Mouse (Mus musculus): ENCODE results near the gene Elmo1.

The Elmo1 gene

DNA sequence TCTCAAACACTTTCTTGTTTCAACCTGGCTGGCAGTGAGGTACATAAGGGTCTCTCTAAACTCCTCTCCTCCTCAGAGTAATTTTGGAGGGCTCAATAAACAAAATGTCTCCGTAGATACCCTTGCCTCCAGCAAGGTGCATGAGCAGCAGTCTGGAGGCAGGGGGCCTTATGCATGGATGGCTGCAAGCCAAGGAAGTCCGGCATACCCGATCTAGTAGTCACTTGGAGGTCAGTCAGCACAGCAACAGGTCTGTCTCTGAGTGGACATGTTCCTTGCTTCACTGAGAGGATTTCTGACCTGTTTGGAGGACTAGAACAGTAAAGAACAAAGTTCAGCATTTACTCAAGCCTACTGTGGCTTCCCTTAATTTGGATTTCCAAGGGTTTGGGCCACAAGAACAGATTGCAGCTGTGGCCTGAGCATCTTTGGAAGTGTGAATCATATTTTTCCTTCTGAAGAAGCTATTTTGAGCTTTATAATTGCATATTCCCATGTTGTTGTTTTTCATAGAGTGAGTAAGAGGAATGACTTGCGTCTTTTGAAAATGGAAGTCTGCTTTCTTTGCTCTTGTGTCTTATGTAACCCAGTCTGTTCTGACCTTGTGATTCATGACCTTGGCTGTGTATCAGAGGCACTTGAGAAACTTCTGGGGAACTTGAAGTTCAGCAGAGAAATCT is 296.2 kb downstream of the Elmo1 start:
- no peak for DNase-seq (ENCODE audit: low spot score)

DNA sequence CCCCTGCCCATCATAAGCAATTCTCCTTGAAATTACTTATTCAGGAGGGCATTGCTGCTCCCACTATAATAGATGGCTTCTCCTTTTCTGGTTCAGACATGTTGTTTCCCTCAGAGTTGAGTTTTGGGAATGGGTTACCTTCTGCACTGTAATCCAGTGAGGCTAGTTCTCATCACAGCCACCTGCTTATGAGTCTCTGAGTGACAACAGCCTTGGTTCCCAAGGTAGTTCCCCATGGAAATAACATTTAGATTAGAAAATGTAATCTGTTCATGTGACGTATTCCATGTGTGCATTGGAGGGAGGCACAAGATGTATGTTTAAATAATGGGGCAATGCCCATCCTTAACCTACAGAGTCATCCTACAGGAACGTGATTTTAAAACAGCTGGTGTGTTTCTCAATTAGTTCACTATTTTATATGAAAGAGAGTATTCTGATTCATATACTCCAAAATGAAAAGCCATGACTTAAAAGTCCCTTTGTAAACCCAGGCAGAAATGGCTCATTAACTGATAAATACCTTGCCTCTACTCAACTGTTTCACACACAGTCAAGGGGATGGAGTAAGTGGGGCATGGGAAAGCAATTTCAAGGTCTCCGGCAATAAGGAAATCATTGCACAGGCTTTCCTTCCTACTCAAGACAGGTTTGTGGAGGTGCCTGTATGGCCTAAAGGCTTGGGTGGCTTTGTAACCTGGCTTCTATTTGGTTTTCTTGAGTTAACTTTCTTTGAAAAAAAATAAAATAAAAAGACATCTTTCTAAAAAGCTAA is 302.6 kb downstream of the Elmo1 start:
- DNase-seq (ENCODE audit: low spot score): no peak

DNA sequence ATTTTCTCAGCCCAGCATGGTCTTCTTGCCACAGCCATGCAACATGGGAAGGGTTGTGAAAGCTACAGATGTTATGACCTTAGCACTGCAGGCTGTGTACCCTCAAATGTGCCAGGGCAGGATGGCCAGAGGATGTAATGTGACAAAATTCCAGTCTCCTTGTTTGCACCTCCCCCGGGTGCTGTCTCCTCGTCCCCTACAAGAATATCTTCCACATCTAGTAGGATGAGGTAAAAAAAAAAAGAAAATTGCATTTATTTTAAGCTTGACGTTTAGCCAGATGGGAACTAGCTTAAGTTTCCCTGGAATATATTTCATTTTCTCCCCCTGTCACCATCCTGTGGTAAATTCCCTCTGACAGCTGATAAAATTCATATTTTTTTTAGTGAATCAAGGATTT is 307.3 kb downstream of the Elmo1 start:
- DNase-seq (ENCODE audit: low spot score): no peak

DNA sequence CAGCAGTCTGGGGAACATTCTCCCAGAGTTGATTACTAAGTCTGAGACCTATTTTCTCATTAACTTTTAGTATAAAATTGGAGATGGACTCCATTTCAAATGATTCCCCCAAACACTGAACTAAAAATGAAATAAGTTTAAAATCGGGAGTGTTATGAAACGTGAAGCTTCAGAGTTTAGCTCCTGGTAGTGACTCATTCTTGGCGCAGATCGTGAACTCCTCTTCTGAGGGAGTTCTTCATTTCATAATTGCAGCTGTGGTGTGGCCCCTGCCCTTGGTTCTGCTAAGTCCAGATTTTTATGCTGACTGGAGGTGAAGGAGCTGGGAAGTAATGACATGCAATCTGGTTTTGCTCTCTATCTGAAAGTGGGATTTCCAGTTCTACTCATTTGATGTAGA is 307.9 kb downstream of the Elmo1 start:
- DNase-seq (ENCODE audit: low spot score): no peak

DNA sequence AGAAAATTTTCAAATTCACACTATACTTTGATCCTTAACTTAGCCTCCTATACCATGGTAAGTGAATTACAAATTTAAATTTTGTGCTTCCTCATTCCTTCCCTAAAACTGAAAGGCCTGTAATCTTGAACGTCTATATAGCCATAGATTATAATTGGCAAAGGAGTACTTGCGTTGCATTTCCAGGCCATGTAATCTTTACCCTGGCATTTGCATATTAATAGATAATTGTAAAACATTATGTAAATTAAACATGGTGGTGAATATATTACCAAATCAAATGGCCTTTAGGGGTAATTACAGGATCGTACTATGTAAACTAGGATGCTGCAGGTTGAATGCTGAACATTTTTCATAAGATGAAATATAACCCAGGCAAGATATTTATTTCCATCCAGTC is 314.1 kb downstream of the Elmo1 start:
- DNase-seq (ENCODE audit: low spot score): no peak

DNA sequence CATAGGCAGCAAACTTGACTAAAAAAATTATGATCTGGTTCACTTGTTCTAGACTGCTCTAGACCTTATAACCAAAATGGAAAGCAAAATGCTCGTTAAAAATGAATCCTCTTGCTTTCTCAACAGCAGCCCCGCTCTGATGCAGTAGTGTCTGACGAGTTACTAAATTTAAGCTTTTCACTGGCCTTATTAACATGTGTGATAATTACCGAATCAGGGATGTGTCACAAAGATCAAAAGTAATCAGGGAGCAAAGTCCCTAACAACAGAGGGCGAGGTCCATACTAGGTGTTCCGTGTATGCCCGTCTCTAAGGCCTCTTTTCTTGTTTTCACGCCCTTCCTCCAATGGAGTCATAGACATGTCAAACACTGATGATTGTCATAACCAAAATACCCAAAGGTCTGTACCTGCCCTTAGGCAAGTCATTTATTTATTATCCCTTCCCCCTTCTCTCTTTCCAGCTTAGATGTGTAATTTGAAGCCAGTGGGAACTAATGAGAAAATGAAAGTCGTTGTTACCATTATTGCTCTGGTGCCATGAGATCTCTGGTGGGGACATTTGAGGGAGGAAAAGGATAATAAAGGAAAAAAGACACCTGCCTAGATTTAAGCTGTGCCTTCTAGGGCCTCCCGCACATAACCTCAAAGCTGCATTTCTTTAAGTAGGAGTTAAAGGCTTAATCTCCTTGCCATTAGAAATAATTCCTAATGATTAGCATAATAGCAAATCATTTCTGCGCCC is 316.2 kb downstream of the Elmo1 start:
- DNase-seq (ENCODE audit: low spot score): no peak

DNA sequence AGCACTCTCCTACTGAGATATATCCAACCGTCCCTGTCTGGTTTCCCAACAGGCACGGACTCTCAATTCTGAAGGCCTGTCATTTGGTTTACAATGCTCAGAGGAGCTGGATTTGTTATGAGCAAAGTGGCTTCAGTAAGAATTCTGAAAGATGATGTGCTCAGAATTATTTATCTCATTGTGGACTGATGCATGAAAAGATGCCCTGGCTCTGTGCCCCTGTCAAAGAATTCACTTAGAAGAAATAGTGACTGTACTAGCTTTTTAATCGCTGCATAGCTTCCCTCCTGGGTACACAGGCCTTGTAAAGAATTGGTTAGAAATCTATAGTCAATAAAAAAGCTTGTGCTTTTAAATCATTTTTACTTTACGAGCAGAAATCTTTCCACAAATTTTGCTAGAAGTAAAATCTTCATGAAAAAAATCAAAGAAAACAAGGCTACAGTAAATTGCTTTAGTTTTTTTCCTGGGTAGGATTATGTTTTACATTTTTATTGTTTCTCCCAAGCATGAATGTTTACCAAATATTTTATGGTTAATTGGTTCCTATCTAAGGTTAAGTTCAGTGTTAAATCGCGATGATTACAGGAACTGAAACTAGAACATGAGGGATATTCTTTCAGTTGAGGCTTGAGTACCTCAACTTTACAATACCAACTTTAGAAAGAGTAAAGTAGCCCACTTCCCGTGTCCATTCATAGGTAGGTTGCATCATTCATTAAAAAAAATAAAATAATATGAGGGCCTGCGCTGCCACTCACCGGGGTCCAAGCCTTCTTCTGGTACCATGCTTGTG is 320.1 kb downstream of the Elmo1 start:
- no peak for DNase-seq (ENCODE audit: low spot score)

DNA sequence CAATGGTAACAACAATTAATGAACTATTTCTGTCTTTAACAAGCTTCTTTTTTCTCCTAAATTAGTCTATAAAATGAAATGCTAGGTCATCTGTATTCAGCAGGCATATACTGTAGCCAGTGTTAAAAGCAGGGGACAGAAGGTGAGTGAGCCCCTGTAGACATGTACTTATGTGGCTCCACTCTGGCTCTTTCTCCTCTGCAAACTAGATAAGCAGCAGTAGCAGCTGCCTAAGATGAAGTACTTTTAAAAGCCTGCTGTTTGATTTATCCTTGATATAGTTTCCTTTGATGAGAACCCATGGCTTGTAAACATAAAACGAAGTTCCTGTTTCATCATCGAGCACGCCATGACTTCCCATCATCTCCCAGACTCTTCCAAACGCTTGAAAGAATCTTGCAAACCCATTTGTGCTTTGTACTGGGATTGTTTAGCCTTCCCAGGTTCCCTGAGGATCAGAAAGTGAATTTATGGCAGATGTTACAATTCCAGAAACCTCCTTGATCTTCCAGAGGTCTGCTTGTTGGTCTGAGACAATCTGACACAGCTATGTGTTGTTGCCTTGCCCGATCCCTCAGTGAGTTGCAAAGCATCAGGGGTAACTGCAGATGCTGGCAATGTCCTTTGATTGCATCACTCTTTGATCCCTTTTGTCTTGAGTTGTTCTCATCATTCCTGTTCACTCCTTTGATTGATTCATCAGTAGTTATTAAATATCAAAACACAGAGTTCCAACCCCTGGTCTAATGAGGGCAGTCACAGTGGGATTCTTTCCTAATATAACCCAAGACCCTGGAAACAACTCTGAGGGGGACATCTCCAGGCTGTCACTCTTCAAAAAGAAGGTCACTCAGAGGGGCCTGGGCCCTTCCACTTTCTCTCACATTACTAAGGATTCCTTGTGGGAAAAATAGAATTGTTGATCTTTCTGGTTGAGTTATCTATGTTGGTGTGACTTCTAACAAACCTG is 326.6 kb downstream of the Elmo1 start:
- DNase-seq (ENCODE audit: low spot score): no peak

DNA sequence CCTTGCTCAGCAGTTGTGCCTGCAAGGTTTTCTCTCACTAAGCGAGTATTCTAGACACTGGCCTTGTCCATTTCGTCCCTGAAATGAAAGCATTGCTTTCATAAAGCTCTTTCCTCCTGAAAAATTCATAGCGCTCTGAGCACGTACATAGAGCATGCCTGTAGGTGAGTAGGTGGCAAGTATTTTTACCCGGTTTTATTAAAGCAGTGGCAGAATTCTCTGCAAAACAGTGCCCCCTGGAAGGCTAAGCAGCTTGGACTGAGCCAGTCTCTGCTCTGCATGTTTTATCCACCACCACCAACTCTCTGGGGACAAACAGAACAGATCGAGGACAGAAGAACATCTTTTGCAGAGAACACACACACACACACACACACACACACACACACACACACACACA is 340.6 kb downstream of the Elmo1 start:
- DNase-seq (ENCODE audit: low spot score): no peak

DNA sequence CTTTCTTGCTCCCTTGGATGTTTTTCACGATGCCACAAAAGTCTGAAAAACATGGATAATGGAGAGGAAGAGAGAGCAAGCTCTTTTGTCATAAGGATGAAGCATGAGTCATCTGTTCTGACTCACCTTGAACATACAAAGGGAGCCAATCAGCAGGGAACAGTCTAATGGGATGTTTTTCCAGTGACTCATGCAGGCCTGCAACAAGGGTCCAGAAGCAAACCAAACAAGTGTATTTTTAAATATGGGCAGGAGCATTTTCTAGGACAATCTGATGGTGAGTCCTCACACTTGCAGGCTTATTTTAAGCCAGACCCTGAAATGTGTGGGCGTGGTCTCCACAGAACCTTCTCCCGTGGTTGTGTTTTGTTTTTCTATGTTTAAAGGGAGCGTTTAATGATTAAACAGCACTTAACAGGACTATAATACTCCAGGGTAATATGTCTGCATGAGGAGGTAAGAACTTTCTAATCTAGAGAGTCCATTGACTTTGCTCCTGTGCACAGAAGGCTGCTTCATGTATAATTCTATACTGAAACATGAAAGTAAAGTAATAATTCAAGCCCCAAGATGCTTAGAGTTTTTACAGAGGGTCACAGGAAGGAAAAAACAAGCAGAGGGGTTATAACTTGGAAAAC is 342.9 kb downstream of the Elmo1 start:
- no peak for DNase-seq (ENCODE audit: low spot score)

DNA sequence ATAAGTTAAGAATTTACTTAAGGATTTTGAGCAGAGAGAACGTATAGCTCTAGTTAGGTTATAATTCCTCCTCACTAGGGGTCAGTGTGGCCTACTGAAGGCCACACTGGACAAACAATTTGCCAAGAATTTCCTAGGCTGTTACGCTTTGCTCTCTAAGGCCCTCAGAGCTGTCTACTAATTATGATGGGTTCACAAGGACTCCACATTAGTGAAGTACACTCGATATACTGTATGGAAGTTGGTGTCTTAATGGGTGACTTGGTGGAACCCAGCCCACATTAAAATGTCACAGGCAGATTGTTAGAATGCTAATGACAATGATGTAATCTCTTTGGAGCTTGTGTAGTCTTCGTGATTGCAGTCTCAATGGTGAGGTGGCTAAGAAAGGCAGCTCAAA is 343.7 kb downstream of the Elmo1 start:
- no peak for DNase-seq (ENCODE audit: low spot score)

DNA sequence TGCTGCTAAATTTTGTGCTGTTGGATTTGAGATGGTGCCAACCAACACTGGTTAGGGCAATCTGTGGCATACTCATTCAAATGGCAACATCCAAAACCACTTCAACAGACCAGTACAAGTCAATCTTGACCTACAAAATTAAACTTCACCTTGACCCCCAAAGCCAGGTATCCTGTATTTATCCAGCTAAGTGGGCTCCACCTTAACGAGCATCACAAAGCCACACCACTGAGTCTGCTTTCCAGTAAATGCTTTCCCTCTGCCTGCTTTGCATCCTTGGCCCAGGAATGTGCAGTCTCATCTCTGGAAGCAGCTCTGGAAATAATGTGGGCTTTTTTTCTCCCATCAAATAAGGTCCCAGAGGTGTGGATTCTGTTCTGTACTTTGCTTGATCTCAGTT is 349.1 kb downstream of the Elmo1 start:
- DNase-seq (ENCODE audit: low spot score): no peak

DNA sequence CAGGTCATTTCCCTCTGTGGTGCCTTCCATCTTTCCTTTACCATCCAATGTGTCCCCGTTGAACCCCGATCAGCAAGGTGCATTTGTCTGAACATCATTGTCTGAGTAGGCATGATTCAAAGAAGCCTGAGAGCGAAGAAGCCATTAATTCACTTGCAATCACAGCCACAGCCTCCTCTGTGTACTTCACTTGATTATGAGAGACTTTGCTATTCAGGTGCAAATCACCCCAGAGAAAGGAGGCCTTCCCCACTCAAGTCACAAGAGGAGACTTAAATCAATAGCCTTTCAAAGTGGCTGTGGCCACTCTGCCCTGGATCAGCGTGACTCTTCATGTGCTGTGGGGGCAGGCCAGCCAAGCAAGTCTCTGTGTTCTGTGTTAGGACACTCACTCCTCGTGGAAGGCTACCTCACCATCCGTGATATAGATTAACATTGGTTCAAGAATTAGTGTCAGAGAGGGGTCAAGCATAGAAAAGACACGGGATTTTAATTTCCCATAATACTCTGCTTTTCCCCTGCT is 360.5 kb downstream of the Elmo1 start:
- DNase-seq (ENCODE audit: low spot score): no peak

DNA sequence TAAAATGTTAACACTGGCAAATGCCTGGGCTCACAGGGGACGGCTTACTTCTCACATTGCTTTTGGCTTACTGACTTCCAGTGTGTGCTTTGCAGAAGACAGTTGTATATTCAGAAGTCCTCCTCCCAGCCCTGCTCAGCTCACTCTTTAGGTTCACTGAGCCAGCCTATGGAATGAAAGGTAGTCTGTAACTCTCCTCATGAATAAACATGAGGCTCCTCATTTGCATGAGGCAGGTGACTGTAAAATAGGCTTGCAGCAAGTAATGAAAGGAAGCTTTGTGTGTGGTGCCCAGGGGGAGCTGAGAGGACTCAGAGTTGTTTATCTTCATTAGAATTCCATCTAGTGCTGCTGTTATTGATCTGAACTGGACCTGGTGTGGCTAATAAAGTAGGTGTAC is 364.0 kb downstream of the Elmo1 start:
- DNase-seq (ENCODE audit: low spot score): no peak

DNA sequence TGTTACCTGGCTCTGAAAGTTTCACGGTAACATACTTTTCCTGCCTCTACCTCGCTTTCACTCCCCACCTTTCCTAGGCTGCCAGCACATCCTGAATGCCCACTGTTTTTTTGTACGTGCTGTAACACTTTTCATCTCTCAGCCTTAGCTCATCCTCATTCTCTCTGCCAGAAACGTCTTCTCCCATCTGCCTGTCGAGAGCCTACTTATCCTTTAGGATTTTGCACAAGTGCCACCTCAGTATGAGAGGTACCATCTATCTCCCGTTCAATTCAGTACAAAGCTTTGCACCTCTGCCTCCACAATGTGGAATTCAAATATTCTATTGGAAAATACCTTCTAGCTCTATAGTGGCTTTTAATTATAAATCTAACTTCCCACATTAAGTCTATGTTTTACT is 369.7 kb downstream of the Elmo1 start:
- DNase-seq (ENCODE audit: low spot score): no peak

DNA sequence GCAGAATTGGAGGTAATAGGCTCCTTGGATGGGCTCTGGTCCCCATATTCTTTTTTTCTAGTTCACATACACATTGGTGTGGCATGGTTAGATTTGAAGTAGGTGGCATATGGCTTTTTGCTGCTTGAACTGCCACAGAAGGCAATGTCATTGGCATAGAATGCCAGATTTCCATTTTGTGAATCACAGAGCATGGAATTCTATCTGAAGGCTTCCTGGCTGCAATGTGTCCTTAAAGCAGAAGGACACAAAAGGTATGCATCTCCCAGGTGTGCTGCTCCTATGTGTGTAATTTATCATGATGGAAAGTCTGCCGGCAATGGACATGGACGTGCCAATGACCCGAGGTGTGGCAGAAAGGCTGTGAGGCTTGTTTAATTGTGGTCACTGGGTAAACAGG is 371.2 kb downstream of the Elmo1 start:
- no peak for DNase-seq (ENCODE audit: low spot score)

DNA sequence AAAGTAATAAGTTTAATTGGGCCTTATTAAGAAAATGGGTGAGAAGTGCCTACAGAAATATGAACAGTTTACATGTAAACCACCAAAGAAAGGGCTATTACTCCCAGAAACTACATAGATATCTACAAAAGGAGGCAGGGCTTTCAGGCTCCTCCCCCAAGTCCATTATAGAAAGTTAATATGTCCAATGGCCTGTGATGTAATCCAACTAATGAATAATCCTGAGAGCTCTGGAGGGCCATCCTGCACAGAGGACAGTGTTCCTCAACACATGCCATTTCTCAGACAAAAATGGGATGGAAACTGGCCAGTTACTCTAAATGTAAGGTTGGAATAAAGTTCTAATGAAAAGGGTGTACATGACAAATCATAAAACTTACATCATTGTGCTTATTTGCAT is 373.8 kb downstream of the Elmo1 start:
- DNase-seq (ENCODE audit: low spot score): no peak

DNA sequence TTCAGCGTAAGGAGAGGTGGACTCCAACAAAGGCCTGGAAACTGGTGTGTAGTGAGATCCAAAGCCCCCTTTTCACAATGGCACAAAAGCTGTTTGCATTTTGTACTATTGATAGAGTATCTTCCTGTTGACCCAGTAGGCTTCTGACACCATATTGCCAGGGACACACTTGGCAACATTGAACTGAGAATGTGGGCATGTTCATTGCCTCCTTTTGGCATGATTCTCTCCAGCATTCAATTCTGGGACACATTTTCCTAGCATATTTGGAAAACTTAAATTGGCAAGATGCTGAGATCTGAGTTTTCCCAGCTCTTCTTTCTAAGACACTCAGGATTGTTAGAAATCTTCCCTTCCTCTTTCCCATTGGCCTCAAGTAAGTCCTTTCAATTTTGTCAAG is 377.0 kb downstream of the Elmo1 start:
- DNase-seq (ENCODE audit: low spot score): no peak

DNA sequence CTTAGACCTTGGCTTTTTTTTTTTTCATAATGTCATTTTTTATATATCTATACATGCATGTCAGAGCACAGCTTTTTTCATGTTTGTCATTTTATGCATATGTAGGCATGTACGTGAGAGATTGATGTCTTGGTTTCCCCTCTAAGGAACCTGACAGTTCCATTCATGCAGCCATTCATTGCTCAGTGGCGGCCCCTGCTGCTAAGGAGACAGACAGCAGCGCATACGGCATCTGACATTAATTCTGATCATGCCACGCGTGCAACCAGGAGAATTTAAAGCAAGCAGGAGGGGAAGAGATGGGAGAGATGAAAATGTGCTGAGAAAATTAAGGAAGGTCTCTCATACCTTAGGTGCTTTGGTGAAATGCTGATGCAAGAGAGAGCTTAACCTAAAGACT is 381.3 kb downstream of the Elmo1 start:
- peak; percentile 27 for DNase-seq (ENCODE audit: low spot score)

DNA sequence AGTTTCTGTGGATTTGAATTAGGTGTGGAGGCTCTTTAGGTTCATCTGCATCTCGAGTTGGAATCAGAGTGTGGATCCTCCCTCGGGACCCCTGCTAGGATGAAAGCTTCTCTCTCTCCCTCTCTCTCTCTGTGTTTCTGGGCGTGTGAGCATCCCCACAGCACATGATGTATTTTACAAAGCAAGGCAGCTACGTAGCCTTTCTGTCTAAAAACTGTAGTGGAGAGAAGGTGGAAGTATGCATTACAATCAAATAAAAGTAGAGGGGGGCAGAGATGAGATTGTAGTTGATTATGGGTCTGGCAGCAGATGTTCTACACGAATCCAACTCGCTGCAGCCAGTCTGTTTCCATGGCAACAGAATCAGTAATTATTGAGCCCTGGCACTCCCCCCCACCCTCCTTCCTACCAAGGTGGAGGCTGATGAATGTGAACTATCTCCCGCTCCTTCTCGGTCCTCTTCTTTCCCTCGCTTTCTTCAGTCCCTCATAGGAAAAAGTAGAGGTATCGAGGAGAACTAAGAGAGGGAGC is 382.0 kb downstream of the Elmo1 start:
- no peak for DNase-seq (ENCODE audit: low spot score)

All from ovary, postnatal 14 days (tissue).